Mouse (Mus musculus) right cerebral cortex, postnatal 4 days (tissue): ENCODE data around the gene Inpp5a.

Experiments used
- DNase-seq: peaks from one replicate; pipeline ENCODE4 v3.0.0-alpha.2; 2022

Gene Inpp5a

DNA sequence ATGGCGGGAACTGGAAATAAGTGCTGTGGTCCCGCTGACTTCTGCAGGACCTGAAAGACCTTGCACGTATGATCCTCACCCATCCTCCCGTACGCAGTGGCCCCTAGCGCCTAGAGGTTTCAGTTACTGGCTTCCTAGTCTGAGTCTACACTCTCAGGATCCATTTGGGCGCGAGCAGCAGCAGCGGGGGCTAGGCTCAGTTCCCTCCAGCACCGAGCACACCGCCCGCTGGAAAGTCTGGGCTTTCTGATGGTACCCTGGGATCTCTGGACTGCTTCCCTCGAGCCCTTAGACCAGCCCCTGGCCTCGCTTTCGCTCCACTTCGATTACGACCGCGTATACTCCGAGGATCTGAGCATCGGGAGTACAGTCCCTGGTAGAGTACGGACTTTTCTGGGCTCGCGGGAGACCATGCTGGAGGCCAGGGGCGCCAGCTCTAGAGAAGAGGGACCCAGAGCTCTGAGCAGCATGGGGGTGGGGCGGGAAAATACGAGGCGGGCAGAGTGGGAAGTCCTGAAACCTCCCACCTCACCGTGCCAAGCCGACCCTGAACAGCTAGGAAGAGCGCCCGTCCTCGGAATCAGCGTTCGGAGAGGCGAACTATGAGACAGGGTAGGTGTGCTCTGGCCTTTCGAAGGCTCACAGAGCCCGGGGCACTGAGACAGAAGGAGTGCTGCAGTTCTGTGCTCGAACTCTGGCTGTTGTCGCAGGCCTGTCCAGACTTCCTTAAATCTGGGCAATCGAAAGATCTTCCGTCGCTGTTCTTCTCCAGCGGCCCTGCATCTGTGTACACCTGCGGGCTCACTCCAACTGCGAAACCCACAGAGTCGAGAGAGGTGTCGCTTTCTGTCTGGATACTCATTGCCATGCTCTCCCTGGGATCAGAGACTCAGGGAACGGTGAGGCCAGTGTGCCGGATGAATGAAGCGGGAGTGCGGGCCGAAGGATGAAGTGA is 195.6 kb downstream of the Inpp5a start:
- DNase-seq = no peak

- no peak for DNase-seq
Measured at GRCm38 (mm10) chr7:139585183-139585821, 196.4 kb downstream of the Inpp5a start.

DNA sequence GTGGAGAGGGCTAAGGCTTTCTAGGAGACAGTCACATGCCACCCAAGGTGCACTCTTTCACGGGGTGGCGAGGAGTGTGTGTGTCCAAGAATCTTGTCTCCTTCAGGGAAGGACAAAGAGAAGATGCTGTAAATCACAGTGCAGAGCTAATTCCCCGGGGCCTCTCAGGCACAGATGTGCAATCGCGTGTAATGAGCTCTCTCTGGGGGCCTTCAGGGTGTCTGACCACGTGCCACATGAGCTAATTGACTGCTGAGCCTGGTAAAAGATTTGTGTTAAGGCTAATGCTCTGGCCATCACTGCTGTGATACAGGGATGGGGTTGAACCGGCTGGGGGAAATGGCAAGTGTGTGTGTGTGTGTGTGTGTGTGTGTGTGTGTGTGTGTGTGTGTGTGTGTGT is 199.0 kb downstream of the Inpp5a start:
- DNase-seq = no peak

- DNase-seq = no peak
Measured at GRCm38 (mm10) chr7:139590302-139590701, 201.4 kb downstream of the Inpp5a start.

DNA sequence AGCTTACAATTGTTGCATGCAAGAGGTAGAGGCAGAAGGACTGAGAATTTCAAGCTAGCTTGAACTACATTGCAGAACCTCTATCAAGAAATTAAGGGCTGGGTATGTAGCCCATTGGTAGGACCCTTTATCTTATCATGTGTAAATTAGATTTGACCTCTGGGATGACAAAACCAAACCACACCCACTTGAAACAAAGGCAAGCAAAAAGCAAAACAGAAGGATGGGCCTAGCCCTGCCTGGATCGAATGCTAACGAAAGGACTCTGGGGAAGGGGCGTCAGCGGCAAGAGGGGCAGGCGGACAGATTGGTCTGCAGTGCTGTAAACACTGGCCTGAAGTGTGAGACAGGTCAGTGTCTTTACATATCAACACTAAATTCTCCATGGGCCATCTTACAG is 202.4 kb downstream of the Inpp5a start:
- DNase-seq = no peak

DNA sequence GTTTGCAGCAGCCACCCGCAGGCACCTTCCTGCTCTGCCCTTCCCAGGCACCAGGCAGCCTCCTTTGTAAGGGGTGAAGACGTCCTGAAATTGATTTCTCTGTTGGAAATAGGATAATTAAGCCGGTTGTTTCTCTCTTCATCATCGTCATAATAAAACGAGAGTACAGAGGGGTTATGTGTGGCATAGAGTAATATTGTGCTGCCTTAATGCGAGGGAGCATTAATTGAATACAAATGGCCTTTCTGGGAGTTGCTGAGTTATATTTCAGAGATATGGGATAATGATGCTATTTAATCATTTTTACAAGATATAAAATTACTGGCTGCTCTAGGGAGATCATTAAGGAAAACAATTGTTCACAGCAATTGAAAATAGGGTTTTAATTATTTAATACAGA is 206.4 kb downstream of the Inpp5a start:
- DNase-seq = no peak

DNA sequence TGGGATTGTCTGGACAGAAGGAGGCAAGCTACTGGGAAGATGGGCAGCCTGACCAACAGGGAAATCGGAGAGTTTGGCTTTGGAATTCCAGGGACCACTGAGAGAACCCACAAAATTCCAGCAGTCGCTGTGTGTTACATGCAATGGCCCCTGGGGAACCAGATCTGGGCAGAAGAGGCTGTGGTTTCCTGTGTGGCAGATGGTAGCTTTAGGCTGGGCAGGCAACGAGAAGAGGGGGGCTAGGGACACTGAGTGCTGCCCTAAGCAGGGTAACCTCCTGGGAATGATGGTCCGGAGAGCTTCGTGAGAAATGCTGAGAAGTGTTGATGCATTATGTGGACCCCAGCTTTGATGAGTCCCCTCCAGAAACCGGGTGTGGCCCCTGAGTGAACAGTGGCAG is 207.0 kb downstream of the Inpp5a start:
- no peak for DNase-seq

- DNase-seq = no peak
Measured at GRCm38 (mm10) chr7:139610328-139610727, 221.4 kb downstream of the Inpp5a start.

- DNase-seq = peak; percentile 76
Measured at GRCm38 (mm10) chr7:139615767-139616766, 227.2 kb downstream of the Inpp5a start.

- DNase-seq = no peak
Measured at GRCm38 (mm10) chr7:139622568-139622967, 233.7 kb downstream of the Inpp5a start.

DNA sequence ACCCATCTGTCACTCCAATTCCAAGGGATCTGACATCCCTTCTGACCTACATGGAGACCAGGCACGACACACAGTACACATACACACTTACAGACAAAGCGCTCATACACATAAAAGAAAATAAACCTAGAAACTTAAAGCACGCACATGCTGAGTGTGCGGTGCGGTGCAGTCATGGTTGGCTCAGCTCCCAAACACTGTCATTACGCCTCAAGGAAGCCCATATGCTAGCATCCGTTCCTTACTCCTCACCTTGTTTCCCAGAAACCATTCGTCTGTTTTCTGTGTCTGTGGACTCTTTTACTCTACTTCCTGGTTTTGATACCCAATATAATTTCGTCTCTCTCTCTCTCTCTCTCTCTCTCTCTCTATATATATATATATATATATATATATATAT is 236.2 kb downstream of the Inpp5a start:
- DNase-seq = no peak
